Mouse (Mus musculus): ENCODE measurements around the gene Gm6583. TPM values are rescaled to one million over a fixed set of nuclear protein-coding genes. Genes with fewer than 3 reads are reported as not detected.

Gene Gm6583
- total RNA-seq, 4 experiments from 2014 or later: 0.17 TPM; not detected in 2

- no peak for DNase-seq
Measured at GRCm38 (mm10) chr5:112367929-112368328, 12.1 kb upstream of the Gm6583 start.

- DNase-seq: no peak
Measured at GRCm38 (mm10) chr5:112367338-112367737, 11.5 kb upstream of the Gm6583 start.

DNA sequence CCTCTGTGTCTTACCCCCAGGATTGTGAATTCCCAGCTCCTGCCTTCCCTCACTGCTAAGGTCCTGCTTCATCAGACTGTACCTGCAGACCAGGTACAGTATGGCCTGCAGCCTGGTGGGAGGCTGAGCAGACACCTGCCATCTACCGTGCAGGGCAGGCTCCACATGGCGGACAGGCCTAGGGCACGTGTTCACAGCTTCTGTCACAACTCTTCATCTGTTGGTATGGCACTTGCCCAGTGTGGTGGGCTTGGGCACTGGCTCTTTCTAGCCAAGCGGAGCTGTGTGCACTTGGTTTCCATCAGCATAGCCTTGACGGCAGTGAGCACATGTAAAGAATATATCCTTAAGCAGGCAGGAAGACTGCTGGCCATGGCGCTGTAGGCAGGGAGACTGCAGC lies 11.0 kb upstream of the Gm6583 start:
- no peak for DNase-seq

DNA sequence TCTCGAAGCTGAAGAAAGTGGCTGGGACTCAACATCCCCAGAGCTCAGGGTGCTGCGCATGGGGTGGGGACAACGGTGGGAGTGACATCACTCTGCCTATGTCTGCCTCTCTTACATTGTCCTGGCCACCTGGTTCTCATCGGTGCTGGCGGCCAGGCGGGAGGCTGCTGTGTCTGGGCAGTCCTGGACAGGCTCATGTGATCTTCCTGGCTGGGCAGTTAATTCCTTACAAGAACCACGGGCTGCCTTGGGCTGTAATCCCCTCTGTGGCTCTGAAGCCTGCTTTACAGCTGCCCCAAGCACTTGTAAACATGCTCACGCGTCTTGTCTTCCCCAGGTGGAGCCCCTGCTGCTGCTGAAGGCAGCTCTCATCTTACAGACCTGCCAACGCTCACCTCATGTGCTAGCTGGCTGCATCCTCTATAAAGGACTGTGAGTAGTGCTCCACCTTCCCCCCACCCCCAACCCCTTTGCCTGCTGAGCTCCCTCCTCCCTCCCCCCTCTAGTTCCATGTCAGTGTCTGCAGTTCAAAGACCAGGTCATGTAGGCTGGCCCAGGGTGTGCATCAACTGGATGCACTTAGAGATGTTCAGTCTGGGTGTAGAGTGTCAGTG lies 8.5 kb upstream of the Gm6583 start:
- DNase-seq: no peak

- no peak for DNase-seq
Measured at GRCm38 (mm10) chr5:112360077-112360476, 4.2 kb upstream of the Gm6583 start.

GRCm38 (mm10) chr5:112359520-112359919 lies 3.7 kb upstream of the Gm6583 start:
- no peak for DNase-seq

GRCm38 (mm10) chr5:112356322-112356721 lies 489 bp upstream of the Gm6583 start:
- DNase-seq: no peak

DNA sequence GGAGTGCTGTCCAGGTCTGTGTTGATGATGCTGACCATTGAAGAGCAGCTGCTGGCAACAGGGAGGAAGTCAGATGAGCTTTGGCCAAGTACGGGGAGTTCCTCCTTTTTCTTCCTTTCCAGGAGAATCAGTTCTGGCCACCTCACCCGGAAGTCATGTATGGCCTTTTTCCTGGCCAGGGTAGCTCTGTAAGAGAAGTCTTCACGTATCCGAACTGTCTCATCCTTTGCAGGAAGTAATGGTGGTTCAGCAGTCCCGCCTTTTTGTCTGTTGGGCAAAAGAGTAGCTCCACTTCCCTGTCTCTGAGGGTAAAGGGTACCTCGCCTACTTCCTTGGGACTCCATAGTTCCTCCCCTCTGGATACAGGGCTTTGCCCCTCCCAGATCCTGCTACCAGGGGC lies 340 bp downstream of the Gm6583 start:
- no peak for DNase-seq

GRCm38 (mm10) chr5:112349169-112349568 lies 6.7 kb downstream of the Gm6583 start:
- no peak for DNase-seq

DNA sequence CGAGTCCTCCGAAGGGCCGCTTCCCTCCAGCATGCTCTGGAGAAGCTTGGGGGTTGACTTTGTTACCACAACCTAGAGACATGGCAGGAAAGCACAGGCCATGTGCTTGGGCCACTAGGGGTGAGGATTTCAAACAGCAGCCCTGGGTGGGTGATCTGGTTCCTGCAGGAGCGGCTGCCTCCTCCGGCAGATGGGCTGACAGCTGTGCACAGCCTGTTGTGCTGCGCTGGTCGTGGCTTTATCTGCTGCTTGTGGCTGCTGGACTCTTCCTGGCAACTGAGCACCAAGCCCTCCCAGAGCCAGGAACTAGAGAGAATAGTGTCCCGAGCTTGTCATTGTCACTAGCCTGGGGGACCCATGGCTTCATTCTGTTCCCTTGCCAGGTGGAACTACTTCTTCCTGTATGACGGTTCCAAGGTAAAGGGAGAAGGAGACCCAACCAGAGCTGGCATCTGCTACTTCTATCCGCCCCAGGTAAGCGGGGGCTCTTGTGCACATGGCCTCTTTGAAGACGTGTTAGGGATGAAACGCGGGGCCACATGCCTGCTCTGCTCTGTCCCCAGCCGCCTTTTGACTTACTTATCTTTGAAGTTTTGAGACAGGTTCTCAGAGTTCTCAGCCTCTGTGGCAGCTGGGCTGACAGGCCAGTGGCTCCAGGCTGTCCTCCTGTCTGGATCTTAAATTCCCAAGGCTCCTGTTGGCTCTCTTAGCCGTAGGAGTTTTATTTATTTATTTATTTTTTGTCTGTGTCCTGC lies 9.4 kb downstream of the Gm6583 start:
- DNase-seq: no peak

GRCm38 (mm10) chr5:112344092-112344960 lies 11.5 kb downstream of the Gm6583 start:
- no peak for DNase-seq

- DNase-seq: no peak
Measured at GRCm38 (mm10) chr5:112343205-112343595, 12.6 kb downstream of the Gm6583 start.

DNA sequence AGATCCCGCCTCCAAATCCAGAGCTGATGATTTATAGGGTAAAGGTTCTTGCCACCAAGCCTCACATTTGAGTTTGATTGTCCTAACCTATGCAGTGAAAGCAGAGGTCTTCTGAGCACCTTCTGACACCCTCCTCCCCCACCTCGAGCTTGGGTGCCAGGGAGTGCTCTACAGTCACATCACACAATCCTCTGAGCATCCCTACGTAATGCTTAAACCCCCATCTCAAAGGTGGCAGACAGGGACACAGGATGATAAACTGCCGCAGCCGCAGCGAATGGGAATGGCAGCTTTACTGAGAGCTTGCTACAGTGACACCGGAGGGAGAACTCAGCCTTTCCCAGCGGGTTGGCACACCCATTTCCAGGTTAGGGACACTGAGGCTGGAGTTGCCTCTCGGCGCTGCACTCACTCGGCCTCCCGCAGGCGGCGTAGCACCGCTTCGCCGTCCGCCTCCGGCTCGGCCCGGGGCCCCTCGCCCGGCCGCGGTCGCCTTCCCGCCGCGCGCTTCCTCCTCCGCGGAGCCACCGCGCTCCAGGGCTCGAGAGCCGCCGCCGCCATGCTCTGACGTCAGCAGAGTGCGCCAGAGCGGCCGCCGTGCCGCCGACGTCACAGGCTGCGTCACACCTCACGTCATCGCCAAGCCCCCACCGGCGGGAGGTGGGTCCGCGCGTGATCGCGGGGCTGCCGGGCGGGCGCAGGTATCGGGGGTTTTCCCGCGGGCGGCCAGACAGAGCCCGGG lies 13.2 kb downstream of the Gm6583 start, which contains the start of the genes Srrd and Hps4:
Gene Srrd (minus strand): TSS at position 578 of the 742 bp plus-strand sequence.
Gene Hps4 (plus strand): TSS at position 621 of the 742 bp plus-strand sequence.
- peak; percentile 73 for DNase-seq

GRCm38 (mm10) chr5:112339215-112339614 lies 16.6 kb downstream of the Gm6583 start:
- DNase-seq: no peak

DNA sequence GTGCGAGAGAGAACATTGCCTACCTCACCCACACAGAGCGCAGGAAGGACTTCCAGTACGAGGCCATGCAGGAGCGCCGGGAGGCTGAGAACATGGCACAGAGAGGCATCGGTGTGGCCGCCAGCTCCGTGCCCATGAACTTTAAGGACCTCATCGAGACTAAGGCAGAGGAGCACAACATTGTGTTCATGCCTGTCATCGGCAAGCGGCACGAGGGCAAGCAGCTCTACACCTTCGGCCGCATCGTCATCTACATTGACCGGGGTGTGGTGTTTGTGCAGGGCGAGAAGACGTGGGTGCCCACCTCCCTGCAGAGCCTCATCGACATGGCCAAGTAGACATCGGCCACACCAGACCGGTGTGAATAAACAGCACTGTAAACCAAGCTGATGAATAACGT lies 18.8 kb downstream of the Gm6583 start:
- no peak for DNase-seq

DNA sequence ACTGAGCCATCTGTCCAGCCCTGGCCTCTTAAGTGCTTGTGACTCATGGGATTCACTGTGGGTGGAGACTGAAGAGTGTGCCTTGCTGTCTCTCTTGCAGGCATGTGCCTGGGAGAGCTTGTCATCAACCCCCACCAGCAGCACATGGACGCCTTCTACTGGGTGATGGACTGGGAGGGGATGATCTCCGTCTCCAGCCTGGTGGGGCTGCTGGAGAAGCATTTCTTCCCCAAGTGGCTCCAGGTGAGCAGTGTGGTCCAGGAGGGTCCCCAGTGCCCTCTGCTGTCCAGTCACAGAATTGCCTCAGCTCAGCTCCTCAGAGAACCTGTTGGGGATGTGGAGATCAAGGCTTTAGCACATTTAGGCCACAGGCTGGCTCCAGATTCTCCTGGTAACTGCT lies 20.4 kb downstream of the Gm6583 start:
- no peak for DNase-seq

DNA sequence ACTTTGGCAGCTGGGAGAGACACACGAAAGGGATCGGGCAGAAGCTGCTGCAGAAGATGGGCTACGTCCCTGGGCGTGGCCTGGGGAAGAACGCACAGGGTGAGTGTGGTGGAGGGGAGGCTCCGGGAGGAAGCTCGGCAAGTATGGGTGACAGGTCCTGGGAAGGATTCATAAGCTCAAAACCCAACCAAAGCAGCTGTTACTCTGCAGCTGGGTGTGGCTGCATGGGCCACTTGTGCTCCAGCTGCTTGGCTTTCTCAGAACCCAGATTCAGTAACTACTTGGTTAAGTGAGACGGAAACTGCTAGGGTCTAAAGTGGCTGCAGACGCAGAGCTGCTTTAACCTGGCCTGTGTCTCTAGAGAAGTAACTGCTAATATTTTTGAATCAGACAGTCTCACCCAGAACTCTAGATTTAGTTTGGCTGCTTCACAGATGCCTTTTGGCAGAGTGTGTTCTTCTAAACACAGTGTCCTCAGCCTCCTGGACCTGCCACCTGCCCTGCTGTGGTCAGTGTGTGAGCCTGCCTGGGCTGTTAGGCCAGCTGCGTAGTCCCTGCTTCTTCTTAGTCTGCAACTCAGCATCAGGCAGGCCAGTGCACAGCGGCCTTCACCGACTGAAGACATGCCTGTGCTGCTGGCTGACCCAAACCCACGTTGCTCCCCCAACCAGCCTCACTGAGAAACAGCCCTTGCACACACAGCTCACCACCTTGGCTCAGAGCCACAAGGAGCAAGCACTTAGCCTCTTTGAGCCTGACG lies 25.8 kb downstream of the Gm6583 start:
- no peak for DNase-seq

GRCm38 (mm10) chr5:112327854-112328253 lies 28.0 kb downstream of the Gm6583 start:
- DNase-seq: no peak

- no peak for DNase-seq
Measured at GRCm38 (mm10) chr5:112326446-112327009, 29.3 kb downstream of the Gm6583 start.

DNA sequence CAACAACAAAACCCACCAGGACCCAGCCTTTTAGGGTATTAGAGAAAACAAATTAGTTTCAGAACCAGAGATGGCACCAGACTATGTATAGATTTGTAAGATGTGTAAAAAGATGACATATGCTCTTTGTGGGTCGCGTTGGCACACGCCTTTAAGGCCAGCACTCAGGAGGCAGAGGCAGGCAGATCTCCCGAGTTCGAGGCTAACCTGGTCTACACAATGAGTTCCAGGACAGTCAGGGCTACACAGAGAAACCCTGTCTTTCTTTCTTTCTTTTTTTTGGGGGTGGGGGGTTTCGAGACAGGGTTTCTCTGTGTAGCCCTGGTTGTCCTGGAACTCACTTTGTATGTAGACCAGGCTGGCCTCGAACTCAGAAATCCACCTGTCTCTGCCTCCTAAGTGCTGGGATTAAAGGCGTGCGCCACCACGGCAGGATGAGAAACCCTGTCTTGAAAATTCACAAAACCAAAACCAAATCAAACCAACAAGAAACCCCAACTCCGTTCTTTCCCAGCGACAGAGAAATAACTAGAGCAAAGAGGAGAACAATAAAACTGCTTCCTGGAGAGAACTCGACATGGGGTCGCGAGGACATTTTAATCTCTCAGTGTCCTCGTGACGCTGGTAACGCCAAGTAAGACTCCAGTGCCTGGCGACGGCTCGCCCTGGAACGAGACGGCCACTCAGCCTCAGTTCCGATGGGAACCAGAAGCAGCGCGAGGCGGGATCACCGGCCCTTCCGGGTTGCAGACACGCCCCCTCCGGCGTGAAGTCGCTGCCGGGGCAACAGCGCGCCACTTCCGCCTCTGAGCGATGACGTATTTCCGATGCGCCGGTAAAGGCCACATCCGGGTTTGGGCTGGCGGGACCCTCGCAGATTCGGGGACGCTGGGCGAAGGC lies 30.0 kb downstream of the Gm6583 start, which contains the start of gene Tfip11:
Gene Tfip11 (plus strand): TSS at position 813 of the 900 bp plus-strand sequence.
- DNase-seq: peak; percentile 94

All from adrenal gland, adult 8-10 months (tissue).